Mouse (Mus musculus) bone marrow macrophage, adult 2 months (primary cell): ENCODE results near the gene Gm40193.

Experiments used
- CTCF ChIP-seq: IDR thresholded peaks from 2 replicates; pipeline ENCODE4 v1.5.1; 2012; ENCODE audit warnings: low read depth, mild to moderate bottlenecking, low read length, moderate library complexity
- POLR2A ChIP-seq: IDR thresholded peaks from 2 replicates; pipeline ENCODE4 v1.6.1; 2012; ENCODE audit warnings: mild to moderate bottlenecking, low read depth, low read length, borderline replicate concordance

GRCm38 (mm10) chr11:70506962-70507515 lies 25.7 kb downstream of the Gm40193 start:
- TF ChIP-seq CTCF (no peak), POLR2A (no peak)
